Mouse (Mus musculus): ENCODE data around the gene Gm13057. TPM values are rescaled to one million over a fixed set of nuclear protein-coding genes. Genes with fewer than 3 reads are reported as not detected.
"Not testable (repeated sequence)": the region's sequence is repeated elsewhere in the genome, so short reads cannot be mapped to it uniquely, and the experiment has no call there.

Gm13057 gene
- not detected for total RNA-seq (2021)
- not detected in 2 replicates for polyA plus RNA-seq (2012; rRNA removed)
- long read RNA-seq: 0 reads

DNA sequence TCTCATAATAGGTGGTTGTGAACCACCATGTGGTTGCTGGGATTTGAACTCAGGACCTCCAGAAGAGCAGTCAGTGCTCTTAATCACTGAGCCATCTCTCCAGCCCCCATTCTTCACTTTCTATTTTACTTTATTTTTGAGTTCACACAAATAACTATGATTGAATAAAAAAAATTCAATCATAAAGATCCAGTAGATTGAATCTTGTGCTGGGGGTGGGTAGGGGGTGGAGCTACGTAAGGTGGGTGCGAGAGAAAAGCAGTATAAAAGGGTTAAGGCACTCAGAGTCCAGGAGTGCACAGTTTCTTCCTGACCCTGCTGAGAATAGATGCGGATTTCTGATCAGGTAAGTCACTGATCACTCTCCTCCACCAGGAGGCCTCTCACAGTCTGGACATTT lies at the start of gene Gm13057, which contains the start of gene BC080695:
Gm13057 (plus strand) TSS at position 310 of the 400 bp plus-strand sequence.
BC080695 (plus strand) TSS at position 301 of the 400 bp plus-strand sequence.
- not testable (repeated sequence) for DNase-seq

DNA sequence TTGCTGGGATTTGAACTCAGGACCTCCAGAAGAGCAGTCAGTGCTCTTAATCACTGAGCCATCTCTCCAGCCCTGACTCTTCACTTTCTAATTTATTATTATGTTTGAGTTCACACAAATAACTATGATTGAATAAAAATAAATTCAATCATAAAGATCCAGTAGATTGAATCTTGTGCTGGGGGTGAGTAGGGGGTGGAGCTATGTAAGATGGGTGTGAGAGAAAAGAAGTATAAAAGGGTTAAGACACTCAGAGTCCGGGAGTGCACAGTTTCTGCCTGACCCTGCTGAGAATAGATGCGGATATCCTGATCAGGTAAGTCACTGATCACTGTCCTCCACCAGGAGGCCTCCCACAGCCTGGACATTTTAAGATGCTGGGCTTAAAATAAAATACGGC lies 40.5 kb upstream of the Gm13057 start, which contains the start of gene Gm13043:
Gm13043 (plus strand) TSS at position 301 of the 400 bp plus-strand sequence.
- no peak for DNase-seq

DNA sequence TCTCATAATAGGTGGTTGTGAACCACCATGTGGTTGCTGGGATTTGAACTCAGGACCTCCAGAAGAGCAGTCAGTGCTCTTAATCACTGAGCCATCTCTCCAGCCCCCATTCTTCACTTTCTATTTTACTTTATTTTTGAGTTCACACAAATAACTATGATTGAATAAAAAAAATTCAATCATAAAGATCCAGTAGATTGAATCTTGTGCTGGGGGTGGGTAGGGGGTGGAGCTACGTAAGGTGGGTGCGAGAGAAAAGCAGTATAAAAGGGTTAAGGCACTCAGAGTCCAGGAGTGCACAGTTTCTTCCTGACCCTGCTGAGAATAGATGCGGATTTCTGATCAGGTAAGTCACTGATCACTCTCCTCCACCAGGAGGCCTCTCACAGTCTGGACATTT lies 15.9 kb upstream of the Gm13057 start, which contains the start of gene Gm13040:
Gm13040 (plus strand) TSS at position 301 of the 400 bp plus-strand sequence.
- not testable (repeated sequence) for DNase-seq

Other genes with a start within 250 kb of the Gm13057 start
- under 1 TPM; 0.20 to 0.24 TPM for gene Lrrc38, start 202.0 kb upstream of the Gm13057 start, total RNA-seq (2021)
- gene Lrrc38, start 202.0 kb upstream of the Gm13057 start, polyA plus RNA-seq (2012; rRNA removed): 0.59 and 0.91 TPM in 2 replicates
- gene Pramel1, start 157.3 kb upstream of the Gm13057 start, total RNA-seq (2021): not detected
- gene Pramel1, start 157.3 kb upstream of the Gm13057 start, polyA plus RNA-seq (2012; rRNA removed): not detected in 2 replicates
- 10 to 100 TPM in 1 of 2 experiments, 1 to 10 TPM in 1; 9.7 to 13.9 TPM for gene Pramef8, start 139.3 kb upstream of the Gm13057 start, total RNA-seq (2021)
- 3.3 and 4.3 TPM in 2 replicates for gene Pramef8, start 139.3 kb upstream of the Gm13057 start, polyA plus RNA-seq (2012; rRNA removed)
- gene Oog4, start 101.4 kb upstream of the Gm13057 start, total RNA-seq (2021): not detected
- gene Oog4, start 101.4 kb upstream of the Gm13057 start, polyA plus RNA-seq (2012; rRNA removed): not detected in 2 replicates
- not detected for gene Gm13043, start 40.4 kb upstream of the Gm13057 start, total RNA-seq (2021)
- not detected in 2 replicates for gene Gm13043, start 40.4 kb upstream of the Gm13057 start, polyA plus RNA-seq (2012; rRNA removed)
- not detected for gene Gm13040, start 15.8 kb upstream of the Gm13057 start, total RNA-seq (2021)
- gene Gm13040, start 15.8 kb upstream of the Gm13057 start, polyA plus RNA-seq (2012; rRNA removed): not detected in 2 replicates
- gene BC080695, start within 50 bp of the Gm13057 start, total RNA-seq (2021): not detected
- not detected in 2 replicates for gene BC080695, start within 50 bp of the Gm13057 start, polyA plus RNA-seq (2012; rRNA removed)
- not detected for gene Gm13083, start 63.3 kb downstream of the Gm13057 start, total RNA-seq (2021)
- not detected in 2 replicates for gene Gm13083, start 63.3 kb downstream of the Gm13057 start, polyA plus RNA-seq (2012; rRNA removed)
- not detected for gene Gm13088, start 105.5 kb downstream of the Gm13057 start, total RNA-seq (2021)
- not detected in 2 replicates for gene Gm13088, start 105.5 kb downstream of the Gm13057 start, polyA plus RNA-seq (2012; rRNA removed)
- gene Gm13089, start 151.0 kb downstream of the Gm13057 start, total RNA-seq (2021): not detected
- not detected in 2 replicates for gene Gm13089, start 151.0 kb downstream of the Gm13057 start, polyA plus RNA-seq (2012; rRNA removed)
- not detected for gene Gm13078, start 167.7 kb downstream of the Gm13057 start, total RNA-seq (2021)
- not detected in 2 replicates for gene Gm13078, start 167.7 kb downstream of the Gm13057 start, polyA plus RNA-seq (2012; rRNA removed)
- gene Gm13023, start 237.6 kb downstream of the Gm13057 start, total RNA-seq (2021): not detected
- gene Gm13023, start 237.6 kb downstream of the Gm13057 start, polyA plus RNA-seq (2012; rRNA removed): not detected in 2 replicates

Data from adrenal gland, adult 2 months (tissue).